ENCODE assay signal across 8 mouse cellular contexts in genomic region chr19:57611291-57612178, GRCm38 (mm10). TPM values are rescaled to one million over a fixed set of nuclear protein-coding genes. Genes with fewer than 3 reads are reported as not detected.
A peak's percentile ranks its signal among the peaks of the same experiment; 100 is the strongest.
DNase-seq lines count a peak whose midpoint lies in the region; ATAC-seq and TF ChIP-seq lines count a peak whose summit lies in the region.

No protein-coding gene starts in this region.

- no peaks in the 10 kb centered on the region for H3K79me2 ChIP-seq in myocyte (ENCODE audit: control insufficient read depth, insufficient read depth)

- H3K9me3 ChIP-seq in liver, embryonic 11.5 days (ENCODE audit: control insufficient read depth, low read length) = no peaks in the 10 kb centered on the region
- H3K9me3 ChIP-seq in stomach, embryonic 15.5 days = no peaks in the 10 kb centered on the region

- peak; percentile 73 for ATAC-seq in liver, embryonic 11.5 days (replicated peaks; ENCODE audit: low FRiP score)
- peak; percentile 80 for ATAC-seq in stomach, embryonic 15.5 days (ENCODE audit: insufficient read depth, low FRiP score, low read depth)

- no peak for TF ChIP-seq POLR2A in myocyte (IDR thresholded peaks at IDR 0.05; ENCODE audit: insufficient read length, low read depth)

- peak overlapping the region; percentile 99 for H3K4me2 ChIP-seq in liver, embryonic 11.5 days
- H3K4me2 ChIP-seq in myocyte (ENCODE audit: low read depth) = peak overlapping the region; percentile 98
- peak overlapping the region; percentile 84 for H3K4me2 ChIP-seq in stomach, embryonic 15.5 days

- no peaks in the 10 kb centered on the region for H3K27me3 ChIP-seq in liver, embryonic 11.5 days (replicated peaks; ENCODE audit: control insufficient read depth, insufficient read depth, low read length)
- no peaks in the 10 kb centered on the region for H3K27me3 ChIP-seq in myocyte (ENCODE audit: control insufficient read depth, insufficient read depth, insufficient read length)
- H3K27me3 ChIP-seq in stomach, embryonic 15.5 days (replicated peaks) = no peaks in the 10 kb centered on the region

- H3K27ac ChIP-seq in liver, embryonic 11.5 days (ENCODE audit: low read depth, low read length) = peak overlapping the region; percentile 90
- H3K27ac ChIP-seq in stomach, embryonic 15.5 days = peak overlapping the region; percentile 98

- peak overlapping the region; percentile 75 for H3ac ChIP-seq in myocyte (ENCODE audit: control insufficient read depth, insufficient read length)

- H3K4me3 ChIP-seq in liver, embryonic 11.5 days (ENCODE audit: low read depth, low read length) = peak overlapping the region; percentile 89
- peak overlapping the region; percentile 59 for H3K4me3 ChIP-seq in myocyte
- H3K4me3 ChIP-seq in stomach, embryonic 15.5 days (replicated peaks) = peak overlapping the region; percentile 70

- peak; percentile 63 for DNase-seq in 3T3-L1 (ENCODE audit: low read depth, low spot score)
- peak; percentile 52 to 56 for DNase-seq in adrenal gland, adult 18-20 months (ENCODE audit: low spot score in 2 of 2)
- peak; percentile 23 for DNase-seq in embryo, embryonic 11.5 days (ENCODE audit: low read depth, low spot score)
- DNase-seq in heart, adult 9 months (ENCODE audit: low spot score in 2 of 2) = peak; percentile 48 to 50
- DNase-seq in kidney, adult 9 months = peak; percentile 70
- peak; percentile 74 for DNase-seq in liver, embryonic 11.5 days (ENCODE audit: low spot score)

- H3K4me1 ChIP-seq in liver, embryonic 11.5 days (replicated peaks; ENCODE audit: control insufficient read depth, insufficient read depth, low read length) = peaks cover 9% of the 10 kb centered on the region; the same call in 1 of the 2 replicates
- H3K4me1 ChIP-seq in stomach, embryonic 15.5 days = peaks cover 4% of the 10 kb centered on the region; the same call in 1 of the 2 replicates

- peak overlapping the region; percentile 84 for H3K9ac ChIP-seq in liver, embryonic 11.5 days (ENCODE audit: low read depth, low read length)
- H3K9ac ChIP-seq in stomach, embryonic 15.5 days = peak overlapping the region; percentile 70

- no peaks in the 10 kb centered on the region for H3K36me3 ChIP-seq in liver, embryonic 11.5 days (ENCODE audit: control insufficient read depth, insufficient read depth, low read length)
- no peaks in the 10 kb centered on the region for H3K36me3 ChIP-seq in myocyte (ENCODE audit: control insufficient read depth, insufficient read depth)
- no peaks in the 10 kb centered on the region for H3K36me3 ChIP-seq in stomach, embryonic 15.5 days

- 2% methylated on average over 57 of the region's 57 CpGs for WGBS in liver, embryonic 11.5 days
- WGBS in stomach, embryonic 15.5 days = under 1% methylated on average over 56 of the region's 57 CpGs

TF ChIP-seq in myocyte, 11 proteins besides CTCF, POLR2A, EP300 and RAD21:
- TF ChIP-seq MYOG (IDR thresholded peaks at IDR 0.05; ENCODE audit: control insufficient read depth in 1 of 3, insufficient read depth in 1 of 3, insufficient read length in 2 of 3, low read depth in 2 of 3) = peak in 1 of 3 experiments; percentile 25
- peak in 1 of 3 experiments; percentile 35 for TF ChIP-seq MYOD1 (IDR thresholded peaks at IDR 0.05; ENCODE audit: control insufficient read depth in 1 of 3, insufficient read length in 2 of 3, low read depth in 2 of 3)
- no peak for TF ChIP-seq USF1 (IDR thresholded peaks at IDR 0.05; ENCODE audit: low read depth)

RNA-seq across cellular contexts. Expression of gene Atrnl1, which starts 0.7 kb away (rescaled TPM):
- 10 to 100 TPM; 22.4 to 23.5 TPM for total RNA-seq in adrenal gland, adult 18-20 months (2021)
- polyA plus RNA-seq in liver, embryonic 11.5 days (2014; fragmentation: Nextera tagmentation; extraction: Ambion mirVana) = 2.5 and 2.9 TPM in 2 replicates
- polyA plus RNA-seq in myocyte (2012; fragmentation: generic; extraction: Trizol) = 5.4 TPM
- 6.1 and 7.2 TPM in 2 replicates for polyA plus RNA-seq in stomach, embryonic 15.5 days (2015; fragmentation: Nextera tagmentation; extraction: Ambion mirVana)

Comparison
In these comparisons a context has a peak if more than half of its experiments do, and no peak if none do; other contexts are left out.
1. Peak in every context shown above with its lines: DNase-seq, ATAC-seq, H3K4me3 ChIP-seq and H3K27ac ChIP-seq.
2. DNase-seq: peak in every context shown above with its lines; median percentile 74 in liver, embryonic 11.5 days; 70 in kidney, adult 9 months; 63 in 3T3-L1; 54 in adrenal gland, adult 18-20 months; 49 in heart, adult 9 months; 23 in embryo, embryonic 11.5 days.